Mouse (Mus musculus): ENCODE results near the gene Adat3. TPM values are rescaled to one million over a fixed set of nuclear protein-coding genes. Genes with fewer than 3 reads are reported as not detected.

Gene Adat3
- polyA plus RNA-seq, 1 experiment from 2014 or later, result 6.4 TPM

- Histone ChIP-seq H3K27me3 (replicated peaks; ENCODE audit: control insufficient read depth, insufficient read depth, low read length) (no peaks in the 10 kb centered on the region), H3K4me3 (ENCODE audit: low read length) (no peak overlapping the region), H3K36me3 (ENCODE audit: control insufficient read depth, insufficient read depth, low read length) (peaks cover 6% of the 10 kb centered on the region; the same call in 1 of the 2 replicates), H3K9ac (ENCODE audit: low read depth, low read length) (no peak overlapping the region), H3K27ac (ENCODE audit: low read depth, low read length) (no peak overlapping the region), H3K9me3 (ENCODE audit: control insufficient read depth, low read length) (no peaks in the 10 kb centered on the region), H3K4me2 (ENCODE audit: low read length) (no peak overlapping the region), H3K4me1 (ENCODE audit: control insufficient read depth, insufficient read depth, low read depth, low read length) (peaks cover 34% of the 10 kb centered on the region)
- WGBS, result 92% methylated on average over 29 of the region's 29 CpGs
- no peak for ATAC-seq
Observed at GRCm38 (mm10) chr10:80568876-80569275, 33.8 kb upstream of the Adat3 start.

- H3K4me2 ChIP-seq (ENCODE audit: low read length), result no peak overlapping the region
- no peak overlapping the region for H3K9ac ChIP-seq (ENCODE audit: low read depth, low read length)
- H3K27ac ChIP-seq (ENCODE audit: low read depth, low read length), result no peak overlapping the region
- 38% methylated on average over 10 of the region's 10 CpGs for WGBS
- H3K4me1 ChIP-seq (ENCODE audit: control insufficient read depth, insufficient read depth, low read depth, low read length), result peaks cover 41% of the 10 kb centered on the region
- no peaks in the 10 kb centered on the region for H3K9me3 ChIP-seq (ENCODE audit: control insufficient read depth, low read length)
- no peak for ATAC-seq
- H3K27me3 ChIP-seq (replicated peaks; ENCODE audit: control insufficient read depth, insufficient read depth, low read length), result no peaks in the 10 kb centered on the region
- H3K36me3 ChIP-seq (ENCODE audit: control insufficient read depth, insufficient read depth, low read length), result peaks cover 6% of the 10 kb centered on the region; the same call in 1 of the 2 replicates
- H3K4me3 ChIP-seq (ENCODE audit: low read length), result no peak overlapping the region
Observed at GRCm38 (mm10) chr10:80569664-80570066, 33.0 kb upstream of the Adat3 start.

GRCm38 (mm10) chr10:80570419-80570818 lies 32.3 kb upstream of the Adat3 start:
- Histone ChIP-seq H3K9me3 (ENCODE audit: control insufficient read depth, low read length) (no peaks in the 10 kb centered on the region), H3K36me3 (ENCODE audit: control insufficient read depth, insufficient read depth, low read length) (peaks cover 6% of the 10 kb centered on the region; the same call in 1 of the 2 replicates), H3K27ac (ENCODE audit: low read depth, low read length) (peak overlapping the region; percentile 44), H3K4me2 (ENCODE audit: low read length) (peak overlapping the region; percentile 49; the same call in 1 of the 2 replicates), H3K4me1 (ENCODE audit: control insufficient read depth, insufficient read depth, low read depth, low read length) (peaks cover 47% of the 10 kb centered on the region), H3K9ac (ENCODE audit: low read depth, low read length) (peak overlapping the region; percentile 54), H3K4me3 (ENCODE audit: low read length) (no peak overlapping the region), H3K27me3 (replicated peaks; ENCODE audit: control insufficient read depth, insufficient read depth, low read length) (no peaks in the 10 kb centered on the region)
- no peak for ATAC-seq
- WGBS, result 89% methylated on average over 10 of the region's 10 CpGs

GRCm38 (mm10) chr10:80570871-80571836 lies 31.5 kb upstream of the Adat3 start:
- Histone ChIP-seq H3K27me3 (replicated peaks; ENCODE audit: control insufficient read depth, insufficient read depth, low read length) (no peaks in the 10 kb centered on the region), H3K9me3 (ENCODE audit: control insufficient read depth, low read length) (no peaks in the 10 kb centered on the region), H3K4me3 (ENCODE audit: low read length) (peak overlapping the region; percentile 14; the same call in 1 of the 2 replicates), H3K9ac (ENCODE audit: low read depth, low read length) (peak overlapping the region; percentile 54), H3K4me2 (ENCODE audit: low read length) (peak overlapping the region; percentile 49), H3K36me3 (ENCODE audit: control insufficient read depth, insufficient read depth, low read length) (peaks cover 6% of the 10 kb centered on the region; the same call in 1 of the 2 replicates), H3K4me1 (ENCODE audit: control insufficient read depth, insufficient read depth, low read depth, low read length) (peaks cover 55% of the 10 kb centered on the region), H3K27ac (ENCODE audit: low read depth, low read length) (peak overlapping the region; percentile 44)
- WGBS, result 19% methylated on average over 30 of the region's 30 CpGs
- peak; percentile 37; the same call in 1 of the 2 replicates for ATAC-seq

GRCm38 (mm10) chr10:80572477-80572876 lies 30.2 kb upstream of the Adat3 start:
- no peak overlapping the region for H3K4me3 ChIP-seq (ENCODE audit: low read length)
- 78% methylated on average over 2 of the region's 2 CpGs for WGBS
- no peaks in the 10 kb centered on the region for H3K27me3 ChIP-seq (replicated peaks; ENCODE audit: control insufficient read depth, insufficient read depth, low read length)
- no peak overlapping the region for H3K4me2 ChIP-seq (ENCODE audit: low read length)
- no peak for ATAC-seq
- H3K27ac ChIP-seq (ENCODE audit: low read depth, low read length), result no peak overlapping the region
- H3K9me3 ChIP-seq (ENCODE audit: control insufficient read depth, low read length), result no peaks in the 10 kb centered on the region
- no peak overlapping the region for H3K9ac ChIP-seq (ENCODE audit: low read depth, low read length)
- peaks cover 6% of the 10 kb centered on the region; the same call in 1 of the 2 replicates for H3K36me3 ChIP-seq (ENCODE audit: control insufficient read depth, insufficient read depth, low read length)
- peaks cover 43% of the 10 kb centered on the region for H3K4me1 ChIP-seq (ENCODE audit: control insufficient read depth, insufficient read depth, low read depth, low read length)

- 51% methylated on average over 9 of the region's 9 CpGs for WGBS
- Histone ChIP-seq H3K4me1 (ENCODE audit: control insufficient read depth, insufficient read depth, low read depth, low read length) (peaks cover 53% of the 10 kb centered on the region), H3K9ac (ENCODE audit: low read depth, low read length) (peak overlapping the region; percentile 27; the same call in 1 of the 2 replicates), H3K9me3 (ENCODE audit: control insufficient read depth, low read length) (no peaks in the 10 kb centered on the region), H3K36me3 (ENCODE audit: control insufficient read depth, insufficient read depth, low read length) (no peaks in the 10 kb centered on the region; the same call in 1 of the 2 replicates), H3K4me3 (ENCODE audit: low read length) (no peak overlapping the region), H3K27ac (ENCODE audit: low read depth, low read length) (peak overlapping the region; percentile 17; the same call in 1 of the 2 replicates), H3K4me2 (ENCODE audit: low read length) (peak overlapping the region; percentile 21), H3K27me3 (replicated peaks; ENCODE audit: control insufficient read depth, insufficient read depth, low read length) (no peaks in the 10 kb centered on the region)
- ATAC-seq, result no peak
Observed at GRCm38 (mm10) chr10:80573944-80574343, 28.7 kb upstream of the Adat3 start.

- 78% methylated on average over 3 of the region's 3 CpGs for WGBS
- no peaks in the 10 kb centered on the region for H3K27me3 ChIP-seq (replicated peaks; ENCODE audit: control insufficient read depth, insufficient read depth, low read length)
- H3K4me2 ChIP-seq (ENCODE audit: low read length), result peak overlapping the region; percentile 94
- no peaks in the 10 kb centered on the region for H3K36me3 ChIP-seq (ENCODE audit: control insufficient read depth, insufficient read depth, low read length)
- no peaks in the 10 kb centered on the region for H3K9me3 ChIP-seq (ENCODE audit: control insufficient read depth, low read length)
- no peak for ATAC-seq
- peaks cover 51% of the 10 kb centered on the region for H3K4me1 ChIP-seq (ENCODE audit: control insufficient read depth, insufficient read depth, low read depth, low read length)
- 0 out of 2 replicates have a peak overlapping the region, but pooled peaks have one; percentile 8 for H3K9ac ChIP-seq (ENCODE audit: low read depth, low read length)
- no peak overlapping the region for H3K4me3 ChIP-seq (ENCODE audit: low read length)
- H3K27ac ChIP-seq (ENCODE audit: low read depth, low read length), result no peak overlapping the region
Observed at GRCm38 (mm10) chr10:80574896-80575295, 27.8 kb upstream of the Adat3 start.

- no peak for ATAC-seq
- H3K27me3 ChIP-seq (replicated peaks; ENCODE audit: control insufficient read depth, insufficient read depth, low read length), result no peaks in the 10 kb centered on the region
- peak overlapping the region; percentile 90 for H3K9ac ChIP-seq (ENCODE audit: low read depth, low read length)
- H3K27ac ChIP-seq (ENCODE audit: low read depth, low read length), result no peak overlapping the region
- H3K36me3 ChIP-seq (ENCODE audit: control insufficient read depth, insufficient read depth, low read length), result no peaks in the 10 kb centered on the region
- H3K4me2 ChIP-seq (ENCODE audit: low read length), result peak overlapping the region; percentile 94
- peaks cover 45% of the 10 kb centered on the region for H3K4me1 ChIP-seq (ENCODE audit: control insufficient read depth, insufficient read depth, low read depth, low read length)
- peak overlapping the region; percentile 91 for H3K4me3 ChIP-seq (ENCODE audit: low read length)
- no peaks in the 10 kb centered on the region for H3K9me3 ChIP-seq (ENCODE audit: control insufficient read depth, low read length)
- WGBS, result 12% methylated on average over 17 of the region's 17 CpGs
Observed at GRCm38 (mm10) chr10:80575925-80576324, 26.8 kb upstream of the Adat3 start.
